Mouse (Mus musculus) forebrain, embryonic 11.5 days (tissue): ENCODE results near the gene Ahcyl1. TPM values are rescaled to one million over a fixed set of nuclear protein-coding genes. Genes with fewer than 3 reads are reported as not detected.
"Not testable (repeated sequence)": the region's sequence is repeated elsewhere in the genome, so short reads cannot be mapped to it uniquely, and the experiment has no call there.

Source experiments
- ATAC-seq: fragments of 200-750 bp; cut with Nextera tagmentation; replicated peaks from 2 replicates; pipeline ENCODE4 v1.8.0; 2017; ENCODE audit warnings: moderate TSS enrichment; ENCODE audit not compliant: low FRiP score
- DNase-seq: peaks from one replicate; pipeline ENCODE4 v3.0.0-alpha.2; 2017; ENCODE audit warnings: low spot score
- H3K27ac ChIP-seq: fragments of 300-500 bp; sonication (generic); 2 replicates; pipeline ENCODE4 v1.5.1; 2014; ENCODE audit warnings: low read depth, low read length
- H3K27me3 ChIP-seq: fragments of 300-500 bp; sonication (generic); 2 replicates; pipeline ENCODE4 v1.6.1; 2014; ENCODE audit warnings: mild to moderate bottlenecking, low read length, mixed read lengths; ENCODE audit not compliant: control insufficient read depth, insufficient read depth
- H3K36me3 ChIP-seq: fragments of 300-500 bp; sonication (generic); 2 replicates; pipeline ENCODE4 v1.6.1; 2014; ENCODE audit warnings: mild to moderate bottlenecking, low read length, moderate library complexity, mixed read lengths; ENCODE audit not compliant: control insufficient read depth, insufficient read depth
- H3K4me1 ChIP-seq: fragments of 300-500 bp; sonication (generic); replicated peaks from 2 replicates; pipeline ENCODE4 v1.6.1; 2014; ENCODE audit warnings: low read length, mixed read lengths; ENCODE audit not compliant: control insufficient read depth, insufficient read depth
- H3K4me2 ChIP-seq: fragments of 300-500 bp; sonication (generic); 2 replicates; pipeline ENCODE4 v1.6.1; 2014; ENCODE audit warnings: low read depth, mild to moderate bottlenecking, low read length, moderate library complexity, mixed read lengths; ENCODE audit not compliant: severe bottlenecking
- H3K4me3 ChIP-seq: fragments of 300-500 bp; sonication (generic); 2 replicates; pipeline ENCODE4 v1.5.1; 2014; ENCODE audit warnings: low read depth, low read length
- H3K9ac ChIP-seq: fragments of 300-500 bp; sonication (generic); 2 replicates; pipeline ENCODE4 v1.6.1; 2014; ENCODE audit warnings: low read length
- H3K9me3 ChIP-seq: fragments of 300-500 bp; sonication (generic); 2 replicates; pipeline ENCODE4 v1.6.1; 2016; ENCODE audit warnings: low read length, mixed read lengths; ENCODE audit not compliant: control insufficient read depth
- WGBS: fragments of 180-500 bp; shearing (Covaris S2); extraction: QIAGEN DNeasy Blood & Tissue Kit; methylation state at CpG from one replicate; pipeline ENCODE4 v1.1.7; 2014; 5-methylcytosine and 5-hydroxymethylcytosine counted together
- polyA plus RNA-seq: library from polyadenylated mRNA; unstranded; fragments of >200 nt; fragmentation: Nextera tagmentation; extraction: Ambion mirVana; gene quantifications from 2 replicates; pipeline ENCODE4 v1.2.1, GENCODE M21; 2014

Gene Ahcyl1
- polyA plus RNA-seq, 1 experiment from 2014 or later, result 122 TPM

DNA sequence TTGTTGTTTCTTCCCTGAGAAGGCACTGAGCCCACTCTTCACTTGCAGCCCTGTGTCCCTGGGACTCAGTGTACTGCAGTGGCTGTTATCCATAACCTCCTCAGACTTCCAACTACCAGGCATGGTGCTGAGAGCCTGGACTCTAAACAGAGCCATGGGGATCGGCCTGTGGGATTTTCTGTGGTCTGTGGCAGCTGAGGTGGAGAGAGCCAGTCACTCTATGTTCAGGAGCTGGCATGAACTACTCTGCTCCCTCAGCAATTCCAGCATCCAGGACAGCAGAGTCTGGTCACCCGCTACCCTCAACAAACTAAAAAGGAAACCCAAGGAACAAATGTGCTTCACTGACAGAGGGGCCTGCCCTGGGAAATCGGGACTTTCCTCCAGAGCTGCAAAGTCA, 43.1 kb upstream of the Ahcyl1 start:
- Histone ChIP-seq H3K4me3 (no peak overlapping the region), H3K9ac (no peak overlapping the region), H3K4me2 (no peak overlapping the region), H3K27me3 (no peaks in the 10 kb centered on the region), H3K27ac (no peak overlapping the region), H3K9me3 (no peaks in the 10 kb centered on the region), H3K36me3 (no peaks in the 10 kb centered on the region), H3K4me1 (peaks cover 15% of the 10 kb centered on the region)
- ATAC-seq (no peak), DNase-seq (no peak)
- 83% methylated on average over 3 of the region's 3 CpGs for WGBS

DNA sequence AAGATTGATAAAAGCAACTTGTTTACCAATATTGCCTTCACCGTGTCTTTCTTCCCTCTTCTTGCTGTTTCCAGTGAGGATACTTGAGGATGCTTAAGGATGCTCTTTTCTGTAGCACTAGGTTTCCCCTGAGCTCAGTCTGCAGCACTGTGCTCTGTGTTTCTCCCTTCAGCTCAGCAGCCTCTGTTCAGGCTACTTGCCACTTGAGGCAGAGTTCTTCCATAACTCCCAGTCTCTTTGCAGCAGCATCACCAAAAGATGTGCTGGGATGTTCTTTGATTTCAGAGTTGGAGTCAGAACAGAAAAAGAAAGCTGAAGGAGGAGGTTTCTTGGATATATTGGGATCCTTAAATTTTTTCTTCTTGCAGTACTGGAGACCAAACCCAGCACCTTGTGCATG, 42.3 kb upstream of the Ahcyl1 start:
- Histone ChIP-seq H3K9me3 (no peaks in the 10 kb centered on the region), H3K4me1 (peaks cover 15% of the 10 kb centered on the region), H3K4me3 (no peak overlapping the region), H3K4me2 (no peak overlapping the region), H3K36me3 (no peaks in the 10 kb centered on the region), H3K9ac (no peak overlapping the region), H3K27ac (no peak overlapping the region), H3K27me3 (no peaks in the 10 kb centered on the region)
- 75% methylated on average over 1 of the region's 1 CpGs for whole genome bisulfite sequencing
- DNase-seq (no peak), ATAC-seq (no peak)

DNA sequence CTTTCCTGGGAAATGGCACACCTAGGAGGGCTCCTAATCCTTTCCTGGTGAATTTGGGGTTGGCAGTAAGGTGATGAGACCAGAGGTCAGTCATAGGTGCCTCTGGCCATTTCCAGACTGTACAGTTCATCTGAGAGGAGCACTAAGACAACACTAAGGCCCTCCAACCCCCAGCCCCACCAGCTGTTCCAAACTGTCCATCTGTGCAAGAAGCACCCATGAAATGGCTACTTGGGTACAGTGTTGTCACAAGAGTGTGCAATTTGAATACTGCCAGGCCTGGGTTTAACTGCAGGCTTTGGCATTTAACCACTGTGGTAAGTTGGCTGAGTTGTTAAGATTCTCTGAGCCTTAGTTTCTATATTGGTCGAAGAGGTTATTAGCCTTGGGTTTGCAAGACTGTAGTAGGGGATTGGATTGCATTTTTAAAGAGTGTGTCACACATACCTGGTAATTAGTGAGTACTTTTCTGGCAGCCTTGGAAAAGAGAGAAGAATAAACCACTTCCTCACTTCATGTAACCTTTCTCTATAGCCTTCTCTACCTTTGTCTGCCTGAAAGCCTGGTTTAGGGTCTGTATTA, 41.3 kb upstream of the Ahcyl1 start:
- no peaks in the 10 kb centered on the region for H3K27me3 ChIP-seq
- H3K4me1 ChIP-seq, result peaks cover 15% of the 10 kb centered on the region
- H3K27ac ChIP-seq, result no peak overlapping the region
- no peak overlapping the region for H3K9ac ChIP-seq
- no peak for ATAC-seq
- DNase-seq, result no peak
- H3K4me2 ChIP-seq, result no peak overlapping the region
- H3K9me3 ChIP-seq, result no peaks in the 10 kb centered on the region
- H3K36me3 ChIP-seq, result no peaks in the 10 kb centered on the region
- WGBS, result 88% methylated on average over 1 of the region's 1 CpGs
- H3K4me3 ChIP-seq, result no peak overlapping the region

DNA sequence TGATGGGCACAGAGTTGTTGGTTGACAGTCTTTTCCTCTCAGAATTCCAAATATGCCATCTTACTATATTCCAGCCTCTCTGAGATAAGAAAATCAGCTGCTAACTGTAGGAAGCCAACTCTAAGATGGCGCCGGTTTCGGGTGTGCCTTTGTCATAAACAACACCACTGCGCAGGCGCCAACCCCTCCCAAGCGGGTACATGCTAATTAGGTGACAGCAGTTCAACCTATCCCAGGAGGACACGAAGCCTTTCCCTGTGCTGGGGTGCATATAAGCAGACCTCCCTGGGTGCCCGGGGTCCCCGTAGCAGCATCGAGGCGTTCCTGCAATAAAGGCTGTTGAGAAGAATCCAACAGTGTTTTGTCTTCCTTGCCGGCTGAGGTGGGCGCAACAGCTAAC, 39.3 kb upstream of the Ahcyl1 start:
- not testable (repeated sequence) for H3K27ac ChIP-seq, H3K9me3 ChIP-seq, H3K4me2 ChIP-seq, H3K27me3 ChIP-seq, H3K36me3 ChIP-seq, H3K4me1 ChIP-seq, H3K4me3 ChIP-seq, ATAC-seq, DNase-seq, H3K9ac ChIP-seq
- 93% methylated on average over 13 of the region's 13 CpGs for WGBS

DNA sequence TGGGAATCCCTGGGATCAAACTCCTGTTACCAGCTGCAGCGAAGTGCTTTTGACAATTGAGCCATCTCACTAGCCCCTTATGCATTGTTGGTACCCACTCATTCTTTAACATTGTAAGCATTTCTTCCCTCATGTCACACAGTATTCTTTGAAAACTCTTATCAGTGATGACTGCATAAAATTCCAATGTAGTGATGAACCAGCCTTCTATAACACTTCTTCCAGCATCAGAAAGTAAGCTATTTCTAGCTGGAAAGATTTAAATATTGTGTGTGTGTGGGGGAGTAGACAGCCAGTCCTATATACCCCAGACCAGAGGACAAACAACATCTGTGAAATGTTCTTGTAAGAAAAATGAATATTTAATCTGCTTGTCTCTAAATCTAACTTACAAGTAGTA, 37.0 kb upstream of the Ahcyl1 start:
- H3K9ac ChIP-seq, result no peak overlapping the region
- WGBS, result 74% methylated on average over 1 of the region's 1 CpGs
- no peak for DNase-seq
- no peaks in the 10 kb centered on the region for H3K36me3 ChIP-seq
- no peak overlapping the region for H3K27ac ChIP-seq
- no peak overlapping the region for H3K4me3 ChIP-seq
- ATAC-seq, result no peak
- H3K4me1 ChIP-seq, result no peaks in the 10 kb centered on the region
- H3K27me3 ChIP-seq, result no peaks in the 10 kb centered on the region
- H3K9me3 ChIP-seq, result no peaks in the 10 kb centered on the region
- no peak overlapping the region for H3K4me2 ChIP-seq

DNA sequence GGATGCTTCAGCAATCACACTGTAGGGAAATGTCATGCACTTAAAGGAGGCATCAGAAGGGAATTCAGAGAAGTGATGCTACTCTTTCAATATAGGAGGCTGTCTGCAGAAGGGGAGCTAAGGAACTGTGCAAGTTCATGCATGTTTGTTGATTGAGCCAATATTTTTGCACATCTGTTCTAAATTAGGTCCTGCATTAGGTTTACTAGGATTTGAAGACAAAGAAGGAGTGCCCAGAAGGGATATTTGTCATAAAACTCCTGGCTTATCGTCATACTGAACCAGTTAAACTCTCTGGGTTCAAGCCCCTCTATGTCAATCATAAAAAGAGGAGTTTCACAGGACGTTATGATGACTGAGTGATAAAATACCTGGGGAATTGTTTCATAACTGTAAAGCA, 33.9 kb upstream of the Ahcyl1 start:
- Histone ChIP-seq H3K36me3 (no peaks in the 10 kb centered on the region), H3K4me1 (no peaks in the 10 kb centered on the region), H3K9ac (no peak overlapping the region), H3K27me3 (no peaks in the 10 kb centered on the region), H3K9me3 (no peaks in the 10 kb centered on the region), H3K4me3 (no peak overlapping the region), H3K27ac (no peak overlapping the region), H3K4me2 (no peak overlapping the region)
- WGBS, result 77% methylated on average over 2 of the region's 2 CpGs
- ATAC-seq (no peak), DNase-seq (no peak)

DNA sequence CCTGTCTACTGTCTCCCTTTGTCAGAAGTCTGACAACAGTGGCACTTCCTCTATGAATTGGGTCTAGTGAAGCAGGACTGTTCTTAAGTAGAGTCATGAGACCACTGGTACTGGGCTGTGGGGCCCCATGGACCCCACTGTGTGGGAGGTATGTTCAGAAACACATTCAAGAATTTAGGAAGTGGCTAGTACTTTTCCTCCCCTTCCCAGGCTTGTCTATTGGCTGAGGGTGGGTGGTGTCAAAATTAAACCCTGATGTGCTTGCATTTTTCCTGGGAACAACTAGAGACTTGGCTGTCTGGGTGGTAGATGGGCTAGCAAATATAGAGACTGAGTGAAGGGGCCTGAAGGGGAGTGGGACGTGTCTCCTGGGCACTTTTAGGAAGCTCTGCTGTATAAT, 32.1 kb upstream of the Ahcyl1 start:
- 61% methylated on average over 1 of the region's 1 CpGs for WGBS
- no peak for DNase-seq

DNA sequence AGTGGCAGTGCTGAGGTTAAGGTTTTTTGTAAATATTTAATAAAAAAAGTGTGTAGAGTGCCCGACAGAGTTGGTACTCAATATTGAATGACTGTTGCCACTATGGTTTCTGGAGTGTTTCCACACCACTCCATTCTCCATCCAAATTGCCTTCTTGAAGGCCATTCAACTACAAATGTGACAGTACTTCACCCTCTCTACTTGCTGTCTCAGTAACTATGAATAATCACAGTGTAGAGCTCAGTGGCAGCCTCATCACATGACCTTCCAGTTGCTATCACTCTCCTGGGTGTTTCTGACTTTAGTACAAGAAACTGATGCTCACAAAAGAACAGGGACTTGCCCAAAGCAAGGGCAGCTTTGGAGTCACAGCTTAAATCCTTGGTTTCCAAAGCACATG, 19.6 kb upstream of the Ahcyl1 start:
- Histone ChIP-seq H3K9me3 (no peaks in the 10 kb centered on the region), H3K4me1 (no peaks in the 10 kb centered on the region), H3K4me2 (no peak overlapping the region), H3K27me3 (no peaks in the 10 kb centered on the region), H3K27ac (no peak overlapping the region), H3K9ac (no peak overlapping the region), H3K4me3 (no peak overlapping the region), H3K36me3 (no peaks in the 10 kb centered on the region)
- ATAC-seq (no peak), DNase-seq (no peak)
- WGBS, result 68% methylated on average over 1 of the region's 1 CpGs

More for the DNA sequence above, 32.1 kb upstream of the Ahcyl1 start:
- no peaks in the 10 kb centered on the region for H3K9me3 ChIP-seq
- no peaks in the 10 kb centered on the region for H3K4me1 ChIP-seq
- no peaks in the 10 kb centered on the region for H3K36me3 ChIP-seq
- H3K4me3 ChIP-seq, result no peak overlapping the region
- ATAC-seq, result no peak
- no peak overlapping the region for H3K27ac ChIP-seq
- no peak overlapping the region for H3K9ac ChIP-seq
- H3K27me3 ChIP-seq, result no peaks in the 10 kb centered on the region
- no peak overlapping the region for H3K4me2 ChIP-seq

DNA sequence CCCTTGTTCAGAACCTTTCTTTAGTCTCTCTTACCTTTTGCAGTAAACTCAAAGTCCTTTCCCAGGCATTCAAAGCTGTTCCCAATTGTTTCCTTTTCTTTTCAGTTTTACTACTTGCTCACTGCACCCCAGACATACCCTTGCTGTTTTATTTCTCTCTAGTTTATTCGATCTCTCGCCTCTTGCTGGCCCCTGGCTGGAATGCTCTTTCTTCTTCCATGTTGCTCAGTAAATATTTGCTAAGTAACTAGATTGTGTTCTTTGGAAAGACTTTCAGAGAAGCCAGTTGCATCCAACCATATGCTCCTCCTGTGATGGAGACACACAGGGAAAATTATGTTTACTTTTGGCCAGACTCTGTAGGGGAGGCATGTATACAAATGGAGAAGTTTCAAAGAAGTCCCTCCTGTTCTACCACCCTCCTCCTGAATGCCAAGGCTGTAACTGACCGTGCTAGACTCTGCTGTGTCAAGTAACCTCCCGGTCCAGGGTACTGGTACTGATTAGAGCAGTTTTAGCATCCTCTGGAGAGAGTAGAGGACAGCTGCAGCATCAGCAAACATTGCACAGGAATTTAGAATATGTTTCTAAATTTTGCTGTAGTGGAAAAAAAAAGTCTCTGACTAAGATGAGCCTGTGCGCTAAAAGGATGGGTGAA, 18.0 kb upstream of the Ahcyl1 start:
- Histone ChIP-seq H3K27ac (no peak overlapping the region), H3K4me3 (no peak overlapping the region), H3K9me3 (no peaks in the 10 kb centered on the region), H3K27me3 (no peaks in the 10 kb centered on the region), H3K36me3 (no peaks in the 10 kb centered on the region), H3K4me2 (no peak overlapping the region), H3K4me1 (no peaks in the 10 kb centered on the region), H3K9ac (no peak overlapping the region)
- DNase-seq (no peak), ATAC-seq (no peak)
- 79% methylated on average over 5 of the region's 5 CpGs for WGBS
